Mouse (Mus musculus): ENCODE data around the gene Arhgef7.

Arhgef7 gene

DNA sequence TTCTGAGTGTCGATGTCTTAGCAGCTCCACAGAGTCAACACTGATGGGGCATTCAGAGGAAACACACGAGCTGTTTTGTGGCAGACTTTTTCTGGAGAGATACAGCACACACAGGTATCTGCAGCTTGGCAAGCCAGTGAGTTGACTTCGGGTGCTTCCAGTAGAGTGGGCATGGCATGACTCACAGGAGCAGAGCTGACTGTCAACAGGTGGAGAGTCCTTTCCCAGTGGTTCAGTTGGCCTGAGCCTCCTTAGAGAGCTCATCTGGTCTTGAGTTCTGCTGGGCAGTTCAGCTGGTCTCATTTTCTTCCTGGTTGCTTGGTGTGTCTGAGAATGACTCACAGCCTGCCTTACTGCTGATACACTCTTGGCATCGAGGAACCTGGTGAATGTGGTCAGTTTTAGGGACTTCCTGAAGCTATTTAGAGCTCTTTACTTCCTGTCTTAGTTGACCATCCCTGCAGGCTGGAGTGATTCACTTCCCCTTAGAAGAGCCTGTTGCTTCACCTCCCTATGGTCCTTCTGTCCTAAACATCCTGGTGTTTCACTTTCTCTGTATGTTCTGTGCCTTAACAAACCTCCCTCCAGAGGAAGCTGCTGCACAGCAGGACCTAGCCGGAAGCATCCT lies 39.8 kb downstream of the Arhgef7 start:
- DNase-seq (ENCODE audit: low spot score in 2 of 2) = no peak

GRCm38 (mm10) chr8:11770001-11770400 lies 42.5 kb downstream of the Arhgef7 start:
- no peak for DNase-seq (ENCODE audit: low spot score in 2 of 2)

DNA sequence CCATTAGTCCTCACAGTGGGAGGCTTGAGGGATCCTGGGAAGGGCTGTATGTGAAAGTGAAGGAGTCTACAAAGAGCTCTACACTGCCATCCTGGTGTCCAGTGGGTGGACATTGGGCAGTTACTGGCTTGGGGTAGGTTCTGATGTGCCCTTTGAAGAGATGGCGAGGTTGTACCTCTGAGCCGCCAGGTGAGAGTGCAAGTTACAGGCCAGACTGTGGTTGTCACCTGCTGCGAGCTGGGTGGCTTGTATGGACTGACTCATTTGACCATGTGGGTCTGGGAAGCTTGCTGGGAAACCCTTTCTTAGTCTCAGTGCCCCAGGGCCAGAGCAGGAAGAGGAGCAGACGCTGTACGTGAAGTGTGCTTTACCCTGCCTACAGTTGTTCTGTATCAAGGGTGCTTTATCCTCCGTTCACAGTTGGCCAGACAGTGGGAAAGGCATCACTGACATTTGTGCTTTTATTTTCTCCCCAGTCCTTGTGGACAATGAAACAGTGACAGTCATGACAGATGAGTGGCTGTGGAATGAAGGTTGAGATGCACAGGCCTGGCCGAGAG lies 43.1 kb downstream of the Arhgef7 start:
- DNase-seq (ENCODE audit: low spot score in 2 of 2) = no peak

- DNase-seq (ENCODE audit: low spot score in 2 of 2) = no peak
These were observed 44.1 kb downstream of the Arhgef7 start for GRCm38 (mm10) chr8:11771608-11772007.

GRCm38 (mm10) chr8:11774195-11775076 lies 46.9 kb downstream of the Arhgef7 start:
- no peak for DNase-seq (ENCODE audit: low spot score in 2 of 2)

GRCm38 (mm10) chr8:11775889-11776288 lies 48.4 kb downstream of the Arhgef7 start:
- no peak for DNase-seq (ENCODE audit: low spot score in 2 of 2)

- DNase-seq (ENCODE audit: low spot score in 2 of 2) = no peak
These were observed 49.1 kb downstream of the Arhgef7 start for GRCm38 (mm10) chr8:11776451-11777180.

DNA sequence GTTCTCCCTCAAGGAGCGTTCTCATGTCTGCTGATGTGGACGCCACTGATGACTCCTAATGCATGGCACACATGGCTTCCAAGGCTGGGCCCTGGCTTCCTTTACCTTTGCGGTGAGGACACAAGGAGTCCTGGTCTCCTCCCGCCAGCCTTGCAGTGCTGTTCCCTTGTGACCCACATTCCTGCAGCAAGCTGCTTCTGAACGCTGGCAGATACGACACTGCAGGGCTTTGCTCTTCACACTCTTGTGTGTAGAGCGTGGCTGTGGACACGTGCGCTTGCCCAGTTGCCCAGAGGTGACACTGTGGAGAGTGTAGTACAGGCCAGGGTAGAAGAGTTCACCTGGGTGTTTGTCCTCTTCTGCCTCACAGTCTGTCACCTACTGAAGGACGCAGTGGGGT lies 49.7 kb downstream of the Arhgef7 start:
- no peak for DNase-seq (ENCODE audit: low spot score in 2 of 2)

DNA sequence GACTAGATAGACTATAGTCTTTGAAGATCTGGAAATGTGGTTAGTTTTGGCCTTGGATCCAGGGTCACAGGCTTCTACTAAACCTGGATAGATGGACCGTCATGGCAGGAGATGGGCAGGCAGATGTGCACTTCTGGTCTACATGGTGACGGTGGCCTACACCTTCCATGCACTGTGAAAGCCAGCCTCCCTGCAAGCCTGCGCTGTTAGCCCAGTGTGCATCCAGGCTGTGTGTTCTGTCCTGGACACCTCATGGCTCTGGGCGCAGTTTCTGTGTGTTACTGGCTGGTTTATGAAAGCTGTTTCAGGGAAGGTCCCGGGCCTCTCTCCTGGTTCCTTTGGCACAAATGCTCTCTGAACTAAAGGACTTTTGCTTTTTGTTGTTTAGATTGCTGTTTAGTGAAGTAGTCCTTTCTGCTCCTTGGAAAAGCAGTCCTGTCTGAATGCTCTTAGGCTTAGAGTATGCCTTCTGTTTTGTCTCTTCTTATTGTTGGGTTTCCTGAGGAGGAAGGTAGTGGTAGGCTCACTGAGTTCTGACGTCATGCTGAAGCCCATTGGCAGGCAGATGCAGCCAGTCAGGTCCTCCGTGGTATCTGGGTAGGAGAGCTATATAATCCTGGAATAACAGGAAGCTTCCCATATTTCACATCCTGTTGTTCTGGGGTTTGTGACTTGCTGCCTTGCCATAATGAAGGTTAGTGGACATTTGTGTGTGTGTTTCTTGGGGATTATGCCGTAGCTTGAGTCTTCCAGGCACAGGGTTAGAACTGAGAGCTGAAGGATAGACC lies 51.3 kb downstream of the Arhgef7 start:
- DNase-seq (ENCODE audit: low spot score in 2 of 2) = no peak

DNA sequence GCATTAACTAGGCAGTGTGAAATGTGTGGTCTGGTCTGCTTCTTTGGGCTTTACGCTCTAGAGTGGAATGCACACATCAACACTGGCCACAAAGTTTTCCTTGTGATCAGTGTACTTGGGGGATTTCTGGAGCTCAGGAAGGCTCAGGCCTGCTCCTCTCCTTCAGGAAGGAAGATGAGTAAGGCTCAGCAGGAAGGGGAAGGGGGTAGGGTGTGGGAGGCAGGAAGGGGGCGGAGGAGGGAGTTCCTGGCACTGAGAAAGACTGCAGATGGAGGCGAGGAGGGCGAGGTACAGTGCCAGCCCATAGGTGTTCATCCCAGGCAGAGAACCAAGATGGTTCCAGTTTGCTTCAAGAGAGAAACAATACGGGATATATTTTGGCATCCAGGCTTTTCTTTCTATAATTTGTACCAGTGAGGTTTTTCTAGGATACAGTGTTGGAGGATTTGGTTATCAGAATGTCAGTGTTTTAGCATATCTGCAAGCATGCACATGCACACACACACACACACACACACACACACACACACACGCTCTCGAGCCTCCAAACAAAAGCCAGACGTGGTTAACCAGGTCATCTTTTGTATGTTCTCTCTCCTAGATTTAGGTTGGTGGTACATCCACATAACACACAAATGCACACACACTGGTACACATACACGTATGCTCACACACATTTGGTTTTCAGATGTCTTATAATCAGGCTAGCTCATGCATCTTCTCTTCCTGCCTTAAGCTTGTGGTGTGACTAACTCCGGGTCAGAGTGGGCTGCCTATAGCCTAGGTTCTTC lies 52.5 kb downstream of the Arhgef7 start:
- DNase-seq (ENCODE audit: low spot score in 2 of 2) = no peak

- DNase-seq (ENCODE audit: low spot score in 2 of 2) = no peak
These were observed 53.1 kb downstream of the Arhgef7 start for GRCm38 (mm10) chr8:11780641-11781040.

- DNase-seq (ENCODE audit: low spot score in 2 of 2) = no peak
These were observed 55.1 kb downstream of the Arhgef7 start for GRCm38 (mm10) chr8:11782607-11783006.

DNA sequence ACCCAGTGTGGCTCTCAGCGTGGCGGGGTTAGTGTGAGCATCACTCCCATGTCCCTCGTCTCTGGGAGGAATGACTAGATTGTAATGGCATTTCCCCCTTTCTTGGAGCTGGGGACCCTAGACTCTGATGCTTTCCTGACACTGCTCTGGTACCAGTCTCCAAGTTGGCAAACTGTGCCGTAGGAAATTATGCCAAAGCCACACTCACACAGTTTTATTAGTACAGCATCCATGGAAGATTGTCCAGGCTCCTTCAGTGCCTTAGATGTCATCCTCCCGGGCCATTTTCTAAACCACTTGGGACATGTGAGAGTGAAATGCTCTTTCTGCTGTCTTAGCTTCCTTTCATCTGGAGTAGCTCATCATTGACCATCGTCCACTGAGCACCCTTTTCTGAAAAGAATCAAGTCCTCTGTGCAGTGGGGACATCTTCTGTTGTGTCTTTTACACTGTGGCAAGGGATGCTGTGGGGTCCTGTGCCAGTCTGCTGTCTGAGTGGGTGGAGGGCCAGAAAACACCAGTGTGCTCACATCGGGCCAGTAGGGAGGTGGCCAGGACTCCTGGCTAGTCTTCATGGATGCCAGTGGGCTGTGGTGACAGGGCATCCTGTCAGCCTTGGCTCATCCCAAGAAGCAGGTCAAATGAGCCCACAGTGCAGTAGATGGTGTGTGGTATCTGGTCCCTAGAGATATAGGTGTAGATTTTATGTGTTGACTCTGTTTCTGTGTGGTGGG lies 56.5 kb downstream of the Arhgef7 start:
- DNase-seq (ENCODE audit: low spot score in 2 of 2) = no peak

GRCm38 (mm10) chr8:11785121-11785520 lies 57.6 kb downstream of the Arhgef7 start:
- no peak for DNase-seq (ENCODE audit: low spot score in 2 of 2)

GRCm38 (mm10) chr8:11785539-11786046 lies 58.1 kb downstream of the Arhgef7 start:
- no peak for DNase-seq (ENCODE audit: low spot score in 2 of 2)

GRCm38 (mm10) chr8:11788252-11788651 lies 60.7 kb downstream of the Arhgef7 start:
- no peak for DNase-seq (ENCODE audit: low spot score in 2 of 2)

- no peak for DNase-seq (ENCODE audit: low spot score in 2 of 2)
These were observed 61.6 kb downstream of the Arhgef7 start for GRCm38 (mm10) chr8:11789168-11789567.

GRCm38 (mm10) chr8:11794956-11795355 lies 67.4 kb downstream of the Arhgef7 start:
- no peak for DNase-seq (ENCODE audit: low spot score in 2 of 2)

- DNase-seq (ENCODE audit: low spot score in 2 of 2) = no peak
These were observed 69.6 kb downstream of the Arhgef7 start for GRCm38 (mm10) chr8:11797128-11797527.

Measured in frontal cortex, postnatal 14 days (tissue).